Mouse (Mus musculus): Measurements from ENCODE around the gene Gm11115.

Gene Gm11115

GRCm38 (mm10) chr5:88153999-88154398, at the start of gene Gm11115:
Gm11115 (minus strand) TSS chr5:88154099.
- DNase-seq (ENCODE audit: low spot score in 2 of 2): no peak

GRCm38 (mm10) chr5:88111430-88111829, 42.5 kb downstream of the Gm11115 start, which contains the start of gene Gm11116:
Gm11116 (minus strand) TSS chr5:88111530.
- no peak for DNase-seq (ENCODE audit: low spot score in 2 of 2)

Data from urinary bladder, postnatal 4 days (tissue).